Mouse (Mus musculus) heart, adult 2 months (tissue): ENCODE data around the gene Gab2. TPM values are rescaled to one million over a fixed set of nuclear protein-coding genes. Genes with fewer than 3 reads are reported as not detected.
A peak's percentile ranks its signal among the peaks of the same experiment; 100 is the strongest.

Experiments
- DNase-seq, 2 experiments: peaks; one replicate each; pipeline ENCODE4 v3.0.0; 2021
- H3K27ac ChIP-seq: fragments of 200-600 bp; 2 replicates; pipeline ENCODE4 v1.8.1; 2022
- H3K27me3 ChIP-seq: fragments of 200-500 bp; 2 replicates; pipeline ENCODE4 v1.6.1; 2012; ENCODE audit warnings: mild to moderate bottlenecking, low read length, inconsistent platforms, mixed read lengths; ENCODE audit not compliant: control insufficient read depth, insufficient read depth
- H3K36me3 ChIP-seq: fragments of 200-500 bp; 2 replicates; pipeline ENCODE4 v1.6.1; 2012; ENCODE audit warnings: low read length, inconsistent platforms; ENCODE audit not compliant: control insufficient read depth, insufficient read depth
- H3K4me1 ChIP-seq: fragments of 200-500 bp; 2 replicates; pipeline ENCODE4 v1.6.1; 2011; ENCODE audit warnings: low read length; ENCODE audit not compliant: control insufficient read depth, insufficient read depth
- H3K4me3 ChIP-seq: fragments of 200-600 bp; 2 replicates; pipeline ENCODE4 v1.8.1; 2022
- H3K79me2 ChIP-seq: fragments of 200-500 bp; replicated peaks from 2 replicates; pipeline ENCODE4 v1.6.1; 2012; ENCODE audit warnings: mild to moderate bottlenecking, inconsistent platforms, low read length, moderate library complexity, mixed read lengths; ENCODE audit not compliant: control insufficient read depth, insufficient read depth
- H3K9ac ChIP-seq: fragments of 200-500 bp; 2 replicates; pipeline ENCODE4 v1.6.1; 2012; ENCODE audit warnings: low read depth, mild to moderate bottlenecking, control low read depth, inconsistent platforms, low read length, mixed read lengths
- CTCF ChIP-seq: fragments of 200-600 bp; IDR thresholded peaks from 2 replicates; pipeline ENCODE4 v1.8.1; 2022; ENCODE audit warnings: antibody characterized with exemption, mild to moderate bottlenecking, moderate library complexity
- EP300 ChIP-seq: fragments of 200-500 bp; IDR thresholded peaks from 2 replicates; pipeline ENCODE4 v1.6.1; 2011; ENCODE audit warnings: low read depth, low read length, control low read depth; ENCODE audit not compliant: insufficient read depth
- POLR2A ChIP-seq: fragments of 200-500 bp; IDR thresholded peaks from 2 replicates; pipeline ENCODE4 v1.6.1; 2011; ENCODE audit warnings: mild to moderate bottlenecking, low read depth, low read length, control low read depth; ENCODE audit not compliant: insufficient read depth
- WGBS: fragments of 180-500 bp; shearing (Covaris S2); methylation state at CpG from one replicate; pipeline ENCODE4 v1.1.7; 2018; 5-methylcytosine and 5-hydroxymethylcytosine counted together
- intact Hi-C: fragments of 180-260 bp; cut with DNase I; formaldehyde crosslinking; loops from one replicate; pipeline ENCODE4 v1.15.1; 2025
- polyA plus RNA-seq: library from polyadenylated mRNA; depleted of rRNA; stranded (reverse); fragments of >200 nt; gene quantifications from 2 replicates; pipeline ENCODE4 v1.2.3, GENCODE M21; 2012
- total RNA-seq, 2 experiments: library from RNA; stranded (reverse); gene quantifications; 2 replicates each; pipeline ENCODE4 v1.2.3; 2021

The Gab2 gene
- total and polyA plus RNA-seq, 3 experiments = 15.9 to 17.6 (median 16.4) TPM

DNA sequence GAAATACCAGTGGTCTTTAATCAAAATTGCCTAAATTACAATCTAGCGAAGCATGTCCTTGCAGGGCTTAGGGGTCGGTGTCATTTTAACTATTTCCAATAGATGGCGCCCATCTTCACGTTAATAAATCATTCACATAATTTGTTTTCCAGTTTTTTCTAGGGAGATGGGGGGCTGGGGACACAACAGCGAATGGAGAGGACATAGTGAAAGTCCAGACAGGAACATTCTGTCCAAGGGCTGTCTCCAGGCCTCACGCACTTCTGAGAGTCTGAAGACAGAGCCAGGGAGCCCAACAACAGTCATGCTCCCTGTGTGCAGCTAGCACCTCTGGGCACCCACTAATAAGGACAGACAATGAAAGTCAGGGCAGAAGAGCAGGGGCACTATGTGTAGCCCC is 2.2 kb upstream of the Gab2 start:
- Histone ChIP-seq H3K9ac (no peak overlapping the region), H3K4me3 (no peak overlapping the region), H3K27me3 (no peaks in the 10 kb centered on the region), H3K27ac (peak overlapping the region; percentile 64), H3K79me2 (no peaks in the 10 kb centered on the region), H3K4me1 (peaks cover 11% of the 10 kb centered on the region), H3K36me3 (peaks cover 4% of the 10 kb centered on the region)
- intact Hi-C loops = loop anchor here (1.0 to 10.0 kb wide), 4 partner anchors 108 to 396 kb away; partner anchors contain the start of gene Thrsp
- peak; percentile 90 for TF ChIP-seq CTCF
- TF ChIP-seq EP300 = 0 out of 2 replicates have a peak, but pooled peaks have one; percentile 77
- TF ChIP-seq POLR2A = 0 out of 2 replicates have a peak, but pooled peaks have one; percentile 23
- WGBS = 7% methylated on average over 6 of the region's 6 CpGs
- DNase-seq = peak; percentile 37 to 64

- no peak overlapping the region for H3K9ac ChIP-seq
- H3K36me3 ChIP-seq = peaks cover 4% of the 10 kb centered on the region
- no peak overlapping the region for H3K4me3 ChIP-seq
- no peaks in the 10 kb centered on the region for H3K79me2 ChIP-seq
- no peak for DNase-seq
- H3K27ac ChIP-seq = peak overlapping the region; percentile 64
- H3K4me1 ChIP-seq = peaks cover 13% of the 10 kb centered on the region
- intact Hi-C loops = loop anchor here (1.0 to 10.0 kb wide), 6 partner anchors 47 to 395 kb away; partner anchors contain the start of gene Thrsp
- 57% methylated on average over 4 of the region's 4 CpGs for WGBS
- no peaks in the 10 kb centered on the region for H3K27me3 ChIP-seq
- TF ChIP-seq POLR2A (no peak), EP300 (no peak), CTCF (no peak)
Measured at GRCm38 (mm10) chr7:97079651-97080365, 1.6 kb upstream of the Gab2 start.

DNA sequence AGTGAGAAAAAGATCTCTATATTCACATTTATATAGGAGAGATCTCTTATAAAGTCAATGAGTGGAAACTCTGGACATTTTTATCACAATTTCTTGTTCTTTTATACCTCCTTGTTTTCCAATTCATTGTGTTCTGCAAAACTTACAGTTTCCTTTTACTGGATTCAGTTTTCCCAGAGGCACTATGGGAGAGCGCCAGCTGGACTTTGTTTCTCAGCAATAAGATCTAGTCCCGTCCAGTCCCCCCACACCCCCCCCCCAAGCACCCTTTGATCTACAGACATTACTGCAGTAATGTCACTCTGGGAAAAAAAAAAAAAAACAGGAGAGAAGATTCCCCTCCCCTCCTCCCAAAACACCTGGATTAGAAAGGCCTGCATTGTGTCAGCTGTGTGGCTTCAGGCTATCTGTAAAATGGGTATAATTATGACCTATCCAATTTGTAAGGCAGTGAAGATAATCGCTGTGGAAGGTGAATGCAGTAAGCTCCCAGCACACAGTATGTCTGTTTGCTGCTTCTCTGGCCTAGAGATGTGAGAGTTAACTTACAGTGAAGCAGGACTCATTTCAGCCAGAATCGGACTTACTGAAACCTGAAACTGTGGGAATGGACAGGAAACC is 655 bp upstream of the Gab2 start:
- 41% methylated on average over 4 of the region's 4 CpGs for WGBS
- Histone ChIP-seq H3K36me3 (peaks cover 7% of the 10 kb centered on the region), H3K4me3 (peak overlapping the region; percentile 82), H3K4me1 (peaks cover 13% of the 10 kb centered on the region), H3K27ac (peak overlapping the region; percentile 97), H3K9ac (peak overlapping the region; percentile 93), H3K27me3 (no peaks in the 10 kb centered on the region), H3K79me2 (peaks cover under 1% of the 10 kb centered on the region; the same call in 1 of the 2 replicates)
- intact Hi-C loops = loop anchor here (5.0 kb wide), 2 partner anchors 47 to 107 kb away; no protein-coding TSS in a partner anchor
- DNase-seq = no peak
- TF ChIP-seq EP300 = no peak
- TF ChIP-seq POLR2A = no peak
- no peak for TF ChIP-seq CTCF

- WGBS = 2% methylated on average over 36 of the region's 38 CpGs
- Histone ChIP-seq H3K27me3 (no peaks in the 10 kb centered on the region), H3K4me3 (peak overlapping the region; percentile 82), H3K27ac (peak overlapping the region; percentile 97), H3K4me1 (peaks cover 13% of the 10 kb centered on the region), H3K79me2 (peaks cover 2% of the 10 kb centered on the region; the same call in 1 of the 2 replicates), H3K9ac (peak overlapping the region; percentile 100), H3K36me3 (peaks cover 6% of the 10 kb centered on the region)
- no peak for DNase-seq
- no peak for TF ChIP-seq EP300
- no peak for TF ChIP-seq POLR2A
- no peak for TF ChIP-seq CTCF
- intact Hi-C loops = loop anchor here (2.0 to 5.0 kb wide), 3 partner anchors 45 to 167 kb away; no protein-coding TSS in a partner anchor
Measured at GRCm38 (mm10) chr7:97081959-97082218, 503 bp downstream of the Gab2 start.

GRCm38 (mm10) chr7:97082219-97083101 is 1.1 kb downstream of the Gab2 start:
- TF ChIP-seq EP300 = peak; percentile 85
- TF ChIP-seq POLR2A = peak; percentile 85
- no peak for TF ChIP-seq CTCF
- peak; percentile 81 to 87 for DNase-seq
- peaks cover 2% of the 10 kb centered on the region; the same call in 1 of the 2 replicates for H3K79me2 ChIP-seq
- H3K9ac ChIP-seq = peak overlapping the region; percentile 100
- H3K27ac ChIP-seq = peak overlapping the region; percentile 97
- WGBS = under 1% methylated on average over 40 of the region's 40 CpGs
- intact Hi-C loops = loop anchor here (2.0 to 5.0 kb wide), 3 partner anchors 45 to 166 kb away; no protein-coding TSS in a partner anchor
- peak overlapping the region; percentile 82 for H3K4me3 ChIP-seq
- H3K4me1 ChIP-seq = peaks cover 13% of the 10 kb centered on the region
- no peaks in the 10 kb centered on the region for H3K27me3 ChIP-seq
- peaks cover 6% of the 10 kb centered on the region for H3K36me3 ChIP-seq
